Mouse (Mus musculus): ENCODE measurements at regions not wholly inside any gene's neighbourhood (a gene's known extent, or its start where the extent isn't known, plus 50 kb on each side); places are given as distances from the start of the nearest gene placed in this dataset.

GRCm38 (mm10) chr17:67503125-67503878, 129.2 kb downstream of the Lrrc30 start:
- DNase-seq = no peak

- peak; percentile 13 for DNase-seq
Measured at GRCm38 (mm10) chr17:67502628-67503027, 129.9 kb downstream of the Lrrc30 start.

- DNase-seq = no peak
Measured at GRCm38 (mm10) chr17:67499783-67500641, 132.5 kb downstream of the Lrrc30 start.

GRCm38 (mm10) chr17:67497380-67497779, 135.1 kb downstream of the Lrrc30 start:
- DNase-seq = no peak

- no peak for DNase-seq
Measured at GRCm38 (mm10) chr17:67480463-67480862, 126.2 kb upstream of the Ptprm start.

- DNase-seq = peak; percentile 88
Measured at GRCm38 (mm10) chr17:67473137-67473536, 118.9 kb upstream of the Ptprm start.

- DNase-seq = no peak
Measured at GRCm38 (mm10) chr17:67458851-67459421, 104.7 kb upstream of the Ptprm start.

GRCm38 (mm10) chr17:67451966-67452365, 97.7 kb upstream of the Ptprm start:
- DNase-seq = no peak

GRCm38 (mm10) chr17:67451081-67451480, 96.8 kb upstream of the Ptprm start:
- DNase-seq = no peak

GRCm38 (mm10) chr17:67450021-67450420, 95.8 kb upstream of the Ptprm start:
- DNase-seq = peak; percentile 10

- no peak for DNase-seq
Measured at GRCm38 (mm10) chr17:67445986-67446385, 91.7 kb upstream of the Ptprm start.

- no peak for DNase-seq
Measured at GRCm38 (mm10) chr17:67440961-67441360, 86.7 kb upstream of the Ptprm start.

GRCm38 (mm10) chr17:67419956-67420711, 65.9 kb upstream of the Ptprm start:
- DNase-seq = no peak

- DNase-seq = no peak
Measured at GRCm38 (mm10) chr17:67412546-67413250, 58.4 kb upstream of the Ptprm start.

- DNase-seq = no peak
Measured at GRCm38 (mm10) chr17:67409911-67410310, 55.7 kb upstream of the Ptprm start.

- DNase-seq = no peak
Measured at GRCm38 (mm10) chr17:67405934-67406333, 51.7 kb upstream of the Ptprm start.
